Mouse (Mus musculus): ENCODE results near the gene Ap3b2. TPM values are rescaled to one million over a fixed set of nuclear protein-coding genes. Genes with fewer than 3 reads are reported as not detected.

The Ap3b2 gene
- polyA plus RNA-seq, 1 experiment from 2014 or later = 8.1 TPM

MicroRNAs within 50 kb of the gene (microRNA counts, 519-probe panel; counts per million panel counts)
- not detected for microRNA mmu-miR-1839-3p
- microRNA mmu-miR-1839-5p = 2,801 counts per million, percentile 34 among the panel's probes with 10 or more counts

Other genes starting within 250 kb of the Ap3b2 start
- 1,234 and 1,235 TPM in 2 replicates for gene Rps17, start 148.7 kb downstream of the Ap3b2 start, polyA plus RNA-seq (2014; fragmentation: Nextera tagmentation; extraction: Ambion mirVana)
- 1.0 and 2.6 TPM in 2 replicates for gene Cpeb1, start 38.5 kb downstream of the Ap3b2 start, polyA plus RNA-seq (2014; fragmentation: Nextera tagmentation; extraction: Ambion mirVana)
- 0.36 TPM in 1 of 2 replicates, not detected in the other for gene BC048679, start 4.4 kb upstream of the Ap3b2 start, polyA plus RNA-seq (2014; fragmentation: Nextera tagmentation; extraction: Ambion mirVana)
- gene Fsd2, start 73.0 kb upstream of the Ap3b2 start, polyA plus RNA-seq (2014; fragmentation: Nextera tagmentation; extraction: Ambion mirVana) = 0.20 and 0.35 TPM in 2 replicates
- gene Whamm, start 77.3 kb upstream of the Ap3b2 start, polyA plus RNA-seq (2014; fragmentation: Nextera tagmentation; extraction: Ambion mirVana) = 5.2 and 5.6 TPM in 2 replicates
- 21.0 and 24.4 TPM in 2 replicates for gene Homer2, start 213.6 kb upstream of the Ap3b2 start, polyA plus RNA-seq (2014; fragmentation: Nextera tagmentation; extraction: Ambion mirVana)